Mouse (Mus musculus): Measurements from ENCODE around the gene Ccr5. TPM values are rescaled to one million over a fixed set of nuclear protein-coding genes. Genes with fewer than 3 reads are reported as not detected.

Gene Ccr5
- total RNA-seq, 2 experiments from 2014 or later, result 3.3 to 5.0 TPM

GRCm38 (mm10) chr9:124146307-124146706 is 25.0 kb downstream of the Ccr5 start:
- intact Hi-C loops (cut with DNase I), result no loop called here
- H3K4me3 ChIP-seq, result no peak overlapping the region
- TF ChIP-seq CTCF (IDR thresholded peaks at IDR 0.05), result no peak
- no peak overlapping the region for H3K27ac ChIP-seq
- no peak for DNase-seq (ENCODE audit: extremely low spot score in 1 of 2, low spot score in 2 of 2)

Other genes with a start within 250 kb of the Ccr5 start
- under 1 TPM in 1 of 2 experiments, not detected in 1; 0.38 TPM for gene Ccr1, start 152.9 kb upstream of the Ccr5 start, total RNA-seq (2021)
- not detected for gene Ccr1l1, start 143.1 kb upstream of the Ccr5 start, total RNA-seq (2021)
- gene Ccr3, start 99.6 kb upstream of the Ccr5 start, total RNA-seq (2021), result not detected
- under 1 TPM in 1 of 2 experiments, not detected in 1; 0.23 TPM for gene Ccr2, start 19.6 kb upstream of the Ccr5 start, total RNA-seq (2021)
- gene 2010315B03Rik, start 191.2 kb downstream of the Ccr5 start, total RNA-seq (2021), result 10 to 100 TPM; 17.7 to 19.2 TPM

Data from left cerebral cortex, adult 2 months (tissue).